Mouse (Mus musculus): Measurements from ENCODE around the gene Scyl2.

DNA sequence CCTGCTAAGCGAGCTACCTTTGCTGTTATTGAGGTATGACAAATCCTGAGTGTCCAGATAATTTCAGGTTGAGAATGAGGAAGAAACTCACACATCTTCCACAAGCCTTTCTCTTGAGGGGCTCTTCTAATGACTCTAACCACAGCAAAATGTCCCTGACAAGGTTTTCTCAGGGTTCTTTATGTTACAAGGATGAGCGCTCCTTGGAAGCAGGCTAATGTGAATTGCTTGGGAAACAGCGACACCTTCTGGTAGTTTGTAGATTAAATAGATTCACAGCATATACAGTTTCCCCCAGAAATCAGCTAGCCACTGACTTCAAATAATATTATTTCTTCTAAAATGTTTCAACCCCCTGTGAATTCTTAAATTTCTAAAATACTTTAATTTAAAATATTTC lies 56.0 kb downstream of the Scyl2 start:
- TF ChIP-seq POLR2A (IDR thresholded peaks at IDR 0.05; ENCODE audit: insufficient read length, low read depth), result no peak
- no peak for TF ChIP-seq E2F4 (IDR thresholded peaks at IDR 0.05; ENCODE audit: insufficient read depth)
- no peak for TF ChIP-seq MYOD1 (IDR thresholded peaks at IDR 0.05; ENCODE audit: control insufficient read depth in 1 of 3, insufficient read length in 2 of 3, low read depth in 2 of 3)
- no peak for TF ChIP-seq REST (IDR thresholded peaks at IDR 0.05; ENCODE audit: insufficient read depth, insufficient read length)
- TF ChIP-seq SRF (IDR thresholded peaks at IDR 0.05; ENCODE audit: control insufficient read depth, insufficient read length, low read depth), result no peak
- no peak for TF ChIP-seq MAX (IDR thresholded peaks at IDR 0.05; ENCODE audit: low read depth)
- TF ChIP-seq POLR2AphosphoS2 (IDR thresholded peaks at IDR 0.05; ENCODE audit: insufficient read length, low read depth), result no peak
- TF ChIP-seq USF1 (IDR thresholded peaks at IDR 0.05; ENCODE audit: low read depth), result no peak
